Mouse (Mus musculus) cerebellum, adult 11-12 months (tissue): ENCODE data around the gene Mmp15.
"Not testable (repeated sequence)": the region's sequence is repeated elsewhere in the genome, so short reads cannot be mapped to it uniquely, and the experiment has no call there.

ENCODE experiments used
- DNase-seq: peaks from one replicate; pipeline ENCODE4 v3.0.0; 2022

Mmp15 gene

DNA sequence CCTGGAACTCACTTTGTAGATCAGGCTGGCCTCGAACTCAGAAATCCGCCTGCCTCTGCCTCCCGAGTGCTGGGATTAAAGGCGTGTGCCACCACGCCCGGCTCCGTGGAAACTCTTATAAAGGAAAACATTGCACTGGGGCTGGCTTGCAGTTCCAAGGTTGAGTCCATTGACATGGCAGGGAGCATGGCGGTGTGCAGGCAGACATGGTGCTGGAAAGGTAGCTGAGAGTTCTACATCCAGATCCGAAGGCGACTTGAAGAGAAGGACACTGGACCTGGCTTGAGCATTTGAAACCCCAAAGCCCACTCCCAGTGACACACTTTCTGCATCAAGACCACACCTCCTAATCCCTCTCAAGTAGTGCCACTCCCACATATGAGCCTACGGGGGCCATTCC lies 26.9 kb downstream of the Mmp15 start:
- DNase-seq, result not testable (repeated sequence)

- no peak for DNase-seq
Observed at GRCm38 (mm10) chr8:95380953-95381352, 28.9 kb downstream of the Mmp15 start.

- DNase-seq, result no peak
Observed at GRCm38 (mm10) chr8:95381595-95381994, 29.5 kb downstream of the Mmp15 start.

DNA sequence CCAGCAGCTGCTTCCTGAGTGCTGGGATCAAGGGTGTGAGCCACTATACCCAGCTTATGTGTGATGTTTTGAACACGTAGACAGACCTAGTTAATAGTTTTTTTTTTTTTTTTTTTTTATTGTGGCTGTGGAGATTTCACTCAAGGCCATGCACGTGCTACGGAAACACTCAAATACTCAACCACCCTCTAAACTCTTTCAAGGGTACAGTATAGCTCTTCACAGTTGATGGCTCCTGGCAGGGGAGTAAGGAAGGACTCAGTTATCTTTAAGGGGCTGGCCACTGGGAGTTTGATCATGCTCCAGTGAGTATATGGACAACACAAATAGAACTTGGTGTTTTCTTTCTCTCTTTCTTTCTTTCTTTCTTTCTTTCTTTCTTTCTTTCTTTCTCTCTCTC lies 32.4 kb downstream of the Mmp15 start:
- DNase-seq, result no peak

- no peak for DNase-seq
Observed at GRCm38 (mm10) chr8:95386037-95386436, 34.0 kb downstream of the Mmp15 start.

GRCm38 (mm10) chr8:95387221-95387620 lies 35.2 kb downstream of the Mmp15 start:
- DNase-seq, result no peak

- DNase-seq, result no peak
Observed at GRCm38 (mm10) chr8:95387936-95388335, 35.9 kb downstream of the Mmp15 start.

DNA sequence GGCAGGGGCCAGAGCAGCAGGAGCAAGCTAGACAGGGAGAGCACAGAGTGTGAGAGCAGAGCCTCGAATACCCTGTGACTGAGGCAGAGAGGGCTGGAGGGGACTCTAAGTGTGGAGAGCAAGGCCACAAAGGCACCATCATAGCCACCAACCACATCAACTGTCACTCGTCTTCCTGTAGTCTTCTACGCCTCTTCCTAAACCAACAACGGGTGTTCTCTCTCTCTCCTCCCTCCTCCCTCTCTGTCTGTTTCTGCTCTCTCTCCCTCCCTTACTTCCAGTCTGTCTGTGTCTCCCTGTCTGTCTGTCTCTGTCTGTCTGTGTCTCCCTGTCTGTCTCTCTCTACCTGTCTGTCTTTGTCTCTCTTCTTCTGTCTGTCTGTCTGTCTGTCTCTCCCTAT lies 38.2 kb downstream of the Mmp15 start:
- no peak for DNase-seq

DNA sequence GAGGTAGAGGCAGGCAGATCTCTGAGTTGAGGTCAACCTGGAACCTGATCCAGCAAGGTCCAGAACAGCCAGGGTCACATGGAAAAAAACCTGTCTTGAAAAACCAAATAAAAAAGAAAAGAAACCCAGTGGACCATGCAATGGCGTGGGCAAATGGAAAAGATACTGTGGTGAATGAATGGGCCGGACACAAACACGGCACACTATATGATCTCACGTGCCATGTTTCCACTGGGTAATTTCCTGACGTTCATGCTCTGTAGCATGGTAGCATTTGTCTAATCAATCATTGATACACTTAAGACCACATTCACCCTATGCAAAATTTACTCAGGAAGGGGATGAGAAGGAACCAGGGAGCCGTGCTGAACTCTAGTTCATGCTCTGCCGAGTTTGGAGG lies 39.0 kb downstream of the Mmp15 start:
- no peak for DNase-seq

- no peak for DNase-seq
Observed at GRCm38 (mm10) chr8:95392604-95393003, 40.5 kb downstream of the Mmp15 start.

GRCm38 (mm10) chr8:95395186-95395918 lies 43.3 kb downstream of the Mmp15 start:
- no peak for DNase-seq

GRCm38 (mm10) chr8:95396752-95397151 lies 44.7 kb downstream of the Mmp15 start:
- DNase-seq, result no peak

DNA sequence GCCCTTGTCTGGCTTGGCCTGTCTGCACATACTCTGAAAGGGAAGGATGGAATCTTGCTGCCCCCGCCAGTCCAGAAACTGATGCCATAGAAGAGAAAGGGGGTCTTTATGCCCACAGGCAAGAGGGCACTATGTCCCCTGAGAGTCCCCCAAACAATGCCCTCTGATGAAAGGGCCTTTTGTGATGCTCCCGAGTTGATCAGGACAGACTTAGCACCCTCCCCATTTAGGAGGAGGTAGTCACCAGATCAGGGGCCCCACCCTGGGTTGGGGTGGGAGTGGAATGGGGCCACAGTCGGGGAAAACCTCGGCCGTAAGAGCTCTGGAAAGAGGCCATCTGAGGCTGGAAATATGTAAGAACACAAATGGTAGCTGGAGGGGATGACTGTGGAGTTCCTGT lies 45.1 kb downstream of the Mmp15 start:
- no peak for DNase-seq

DNA sequence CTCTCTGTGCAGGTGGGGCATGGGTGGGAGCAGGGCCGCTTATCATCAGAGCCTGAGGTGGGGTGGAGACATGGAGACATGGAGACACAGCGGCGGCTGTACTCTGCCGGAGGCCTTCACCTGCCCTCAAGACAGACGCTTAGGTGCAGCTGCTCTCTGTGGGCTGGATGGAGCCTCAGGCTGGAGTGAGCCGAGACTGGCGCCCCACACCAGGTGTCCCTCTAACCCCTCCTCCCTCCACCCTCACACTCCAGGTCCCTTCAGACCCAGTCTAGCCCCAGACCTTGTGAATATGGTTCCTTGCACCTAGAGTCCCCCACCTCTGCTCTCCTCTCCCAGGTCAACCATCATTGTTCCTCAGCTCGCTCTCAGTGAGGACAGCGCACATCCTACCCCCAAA lies 47.1 kb downstream of the Mmp15 start:
- DNase-seq, result no peak

- DNase-seq, result no peak
Observed at GRCm38 (mm10) chr8:95401091-95401490, 49.0 kb downstream of the Mmp15 start.

- DNase-seq, result no peak
Observed at GRCm38 (mm10) chr8:95409518-95409917, 57.5 kb downstream of the Mmp15 start.

DNA sequence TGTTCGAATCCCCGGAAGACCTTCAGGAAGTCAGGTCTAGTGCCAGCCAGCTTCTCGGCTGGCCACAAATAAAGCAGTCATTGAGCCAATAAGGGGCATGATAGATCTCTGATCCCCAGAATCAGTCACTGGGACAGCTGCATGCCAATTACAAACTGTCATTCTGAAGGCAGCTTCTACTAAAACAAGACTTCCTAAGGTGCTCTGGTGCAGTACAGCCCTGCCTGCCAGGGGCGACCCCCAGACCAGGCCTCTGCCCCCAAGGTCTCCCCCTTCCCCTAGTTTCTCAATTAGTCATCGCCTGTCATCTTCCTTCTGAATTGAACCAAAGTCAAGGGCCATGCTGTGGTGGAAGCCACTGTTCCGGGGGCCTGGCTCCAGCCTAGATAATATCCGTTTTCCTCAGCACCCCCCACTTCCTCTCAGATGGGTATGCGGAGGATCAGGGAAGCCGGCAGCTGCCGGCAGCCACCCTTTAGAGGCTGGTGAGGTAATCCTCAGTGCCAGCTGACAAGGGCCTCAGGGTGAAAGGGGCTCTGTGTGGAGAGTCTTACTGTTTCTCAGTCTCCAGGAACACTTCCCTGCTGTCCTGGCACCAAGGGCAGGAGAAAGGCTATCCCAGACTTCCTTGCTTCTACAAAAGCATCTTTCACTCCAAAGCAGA lies 59.4 kb downstream of the Mmp15 start:
- no peak for DNase-seq

GRCm38 (mm10) chr8:95422193-95422810 lies 70.2 kb downstream of the Mmp15 start:
- DNase-seq, result no peak
